Mouse (Mus musculus) embryonic facial prominence, embryonic 10.5 days (tissue): ENCODE results near the gene Zfp580. TPM values are rescaled to one million over a fixed set of nuclear protein-coding genes. Genes with fewer than 3 reads are reported as not detected.

Experiments used
- DNase-seq: peaks from one replicate; pipeline ENCODE4 v3.0.0-alpha.2; 2017; ENCODE audit warnings: low spot score
- H3K27ac ChIP-seq: fragments of 300-500 bp; sonication (generic); replicated peaks from 2 replicates; pipeline ENCODE4 v1.5.1; 2016; ENCODE audit warnings: mild to moderate bottlenecking
- H3K27me3 ChIP-seq: fragments of 300-500 bp; sonication (generic); replicated peaks from 2 replicates; pipeline ENCODE4 v1.6.1; 2016; ENCODE audit warnings: low read depth, mild to moderate bottlenecking; ENCODE audit not compliant: poor library complexity, severe bottlenecking
- H3K36me3 ChIP-seq: fragments of 300-500 bp; sonication (generic); replicated peaks from 2 replicates; pipeline ENCODE4 v1.6.1; 2016; ENCODE audit warnings: mild to moderate bottlenecking, moderate library complexity
- H3K4me1 ChIP-seq: fragments of 300-500 bp; sonication (generic); 2 replicates; pipeline ENCODE4 v1.6.1; 2016
- H3K4me3 ChIP-seq: fragments of 300-500 bp; sonication (generic); 2 replicates; pipeline ENCODE4 v1.5.1; 2016; ENCODE audit warnings: mild to moderate bottlenecking, moderate library complexity
- H3K9me3 ChIP-seq: fragments of 300-500 bp; sonication (generic); 2 replicates; pipeline ENCODE4 v1.6.1; 2016; ENCODE audit warnings: mild to moderate bottlenecking
- WGBS: fragments of 180-500 bp; shearing (Covaris S2); methylation state at CpG from one replicate; pipeline ENCODE4 v1.1.7; 2016; 5-methylcytosine and 5-hydroxymethylcytosine counted together
- polyA plus RNA-seq: library from polyadenylated mRNA; unstranded; fragments of >200 nt; fragmentation: Nextera tagmentation; extraction: Ambion mirVana; gene quantifications from 2 replicates; pipeline ENCODE4 v1.2.1, GENCODE M21; 2016

Gene Zfp580
- polyA plus RNA-seq, 1 experiment from 2014 or later = 33.9 TPM

GRCm38 (mm10) chr7:5098769-5099168, 47.4 kb downstream of the Zfp580 start:
- Histone ChIP-seq H3K27me3 (no peaks in the 10 kb centered on the region), H3K27ac (no peak overlapping the region), H3K4me3 (no peak overlapping the region), H3K36me3 (peaks cover 62% of the 10 kb centered on the region), H3K4me1 (no peaks in the 10 kb centered on the region), H3K9me3 (0 out of 2 replicates have a peak, but pooled peaks cover 2% of the 10 kb centered on the region)
- no peak for DNase-seq
- 93% methylated on average over 5 of the region's 5 CpGs for WGBS

DNA sequence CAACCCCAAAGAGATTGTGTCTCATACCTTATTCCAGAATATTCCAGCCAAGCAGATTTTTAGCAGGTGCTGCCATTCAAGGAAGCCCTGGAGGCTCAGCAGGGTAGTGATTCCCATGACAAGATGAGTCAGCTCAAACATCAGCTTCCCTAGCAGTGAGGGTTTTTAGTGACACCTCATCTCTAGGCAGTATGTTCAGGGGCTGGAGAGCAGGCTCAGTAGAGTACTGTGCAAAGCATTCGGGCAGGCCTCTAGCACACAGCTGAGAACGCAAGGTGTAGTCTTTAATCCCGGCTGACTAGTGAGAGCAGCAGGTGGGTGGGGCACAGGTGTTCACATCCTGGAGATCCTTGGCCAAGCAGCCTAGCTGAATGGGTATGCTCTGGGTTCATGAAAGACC, 48.5 kb downstream of the Zfp580 start:
- Histone ChIP-seq H3K9me3 (0 out of 2 replicates have a peak, but pooled peaks cover 2% of the 10 kb centered on the region), H3K4me3 (no peak overlapping the region), H3K27ac (no peak overlapping the region), H3K27me3 (no peaks in the 10 kb centered on the region), H3K4me1 (no peaks in the 10 kb centered on the region), H3K36me3 (peaks cover 51% of the 10 kb centered on the region)
- 91% methylated on average over 3 of the region's 3 CpGs for WGBS
- DNase-seq = no peak

DNA sequence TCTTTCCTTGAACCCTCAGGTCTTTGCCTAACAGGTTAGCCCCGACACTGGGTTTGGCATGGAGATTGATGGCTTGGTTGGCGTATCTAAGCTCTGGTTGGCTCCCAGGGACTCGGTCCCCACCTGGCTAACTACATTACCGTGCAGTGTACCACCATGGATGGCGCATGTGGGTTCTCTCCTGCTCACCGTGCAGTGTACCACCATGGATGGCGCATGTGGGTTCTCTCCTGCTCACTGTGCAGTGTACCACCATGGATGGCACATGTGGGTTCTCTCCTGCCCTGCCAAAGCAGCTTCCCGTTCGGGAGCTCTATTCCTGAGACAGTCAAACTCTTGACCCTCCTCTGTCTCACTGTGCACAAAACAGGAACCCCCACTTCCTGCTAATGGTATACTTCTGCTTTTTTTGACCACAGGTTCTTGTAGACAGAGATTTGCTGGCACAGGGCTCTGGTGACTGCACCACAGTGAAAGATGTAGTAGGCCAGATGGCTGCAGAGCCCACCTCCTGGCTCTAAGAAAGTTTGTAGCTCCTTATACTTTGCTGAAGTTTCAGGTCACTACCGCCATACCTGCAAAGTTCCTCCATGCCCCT, 49.8 kb downstream of the Zfp580 start:
- Histone ChIP-seq H3K4me3 (no peak overlapping the region), H3K9me3 (0 out of 2 replicates have a peak, but pooled peaks cover 2% of the 10 kb centered on the region), H3K36me3 (peaks cover 38% of the 10 kb centered on the region), H3K27me3 (no peaks in the 10 kb centered on the region), H3K4me1 (no peaks in the 10 kb centered on the region), H3K27ac (no peak overlapping the region)
- DNase-seq = no peak
- 90% methylated on average over 10 of the region's 10 CpGs for WGBS

GRCm38 (mm10) chr7:5102564-5102963, 51.2 kb downstream of the Zfp580 start:
- H3K9me3 ChIP-seq = no peaks in the 10 kb centered on the region
- no peak for DNase-seq
- no peak overlapping the region for H3K27ac ChIP-seq
- 86% methylated on average over 2 of the region's 2 CpGs for WGBS
- H3K36me3 ChIP-seq = peaks cover 24% of the 10 kb centered on the region
- H3K4me1 ChIP-seq = no peaks in the 10 kb centered on the region
- H3K27me3 ChIP-seq = no peaks in the 10 kb centered on the region
- no peak overlapping the region for H3K4me3 ChIP-seq

Other genes with a start within 250 kb of the Zfp580 start
- 422 and 438 TPM in 2 replicates for gene Ube2s, start 238.9 kb upstream of the Zfp580 start, polyA plus RNA-seq
- gene Shisa7, start 206.8 kb upstream of the Zfp580 start, polyA plus RNA-seq = 0.23 and 0.35 TPM in 2 replicates
- gene Isoc2b, start 181.3 kb upstream of the Zfp580 start, polyA plus RNA-seq = 2.6 and 4.1 TPM in 2 replicates
- gene Isoc2a, start 174.4 kb upstream of the Zfp580 start, polyA plus RNA-seq = 0.68 and 0.86 TPM in 2 replicates
- gene Gm36210, start 145.0 kb upstream of the Zfp580 start, polyA plus RNA-seq = 0.22 TPM in 1 of 2 replicates, not detected in the other
- gene Zfp628, start 136.3 kb upstream of the Zfp580 start, polyA plus RNA-seq = 4.5 and 4.6 TPM in 2 replicates
- gene Nat14, start 129.5 kb upstream of the Zfp580 start, polyA plus RNA-seq = 4.9 and 5.3 TPM in 2 replicates
- 1.4 and 1.7 TPM in 2 replicates for gene Ssc5d, start 125.8 kb upstream of the Zfp580 start, polyA plus RNA-seq
- 0.09 TPM in 1 of 2 replicates, not detected in the other for gene Sbk2, start 87.1 kb upstream of the Zfp580 start, polyA plus RNA-seq
- 0.05 TPM in 1 of 2 replicates, not detected in the other for gene Sbk3, start 80.4 kb upstream of the Zfp580 start, polyA plus RNA-seq
- gene Zfp579, start 55.4 kb upstream of the Zfp580 start, polyA plus RNA-seq = 24.8 and 29.3 TPM in 2 replicates
- gene Zfp524, start 37.1 kb upstream of the Zfp580 start, polyA plus RNA-seq = 7.8 and 8.0 TPM in 2 replicates
- gene Fiz1, start 36.8 kb upstream of the Zfp580 start, polyA plus RNA-seq = 55.6 and 56.5 TPM in 2 replicates
- gene Gm44973, start 36.0 kb upstream of the Zfp580 start, polyA plus RNA-seq = 0.38 and 1.3 TPM in 2 replicates
- 6.1 and 6.6 TPM in 2 replicates for gene Zfp865, start 31.2 kb upstream of the Zfp580 start, polyA plus RNA-seq
- 7.9 and 8.0 TPM in 2 replicates for gene Ccdc106, start 31.0 kb upstream of the Zfp580 start, polyA plus RNA-seq
- gene 4632433K11Rik, start 17.4 kb upstream of the Zfp580 start, polyA plus RNA-seq = not detected in 2 replicates
- gene Zfp784, start 13.1 kb upstream of the Zfp580 start, polyA plus RNA-seq = 2.7 and 2.8 TPM in 2 replicates
- 182 and 189 TPM in 2 replicates for gene U2af2, start 10.6 kb downstream of the Zfp580 start, polyA plus RNA-seq
- 56.7 and 58.8 TPM in 2 replicates for gene Epn1, start 28.7 kb downstream of the Zfp580 start, polyA plus RNA-seq
- not detected in 2 replicates for gene Rfpl4, start 65.4 kb downstream of the Zfp580 start, polyA plus RNA-seq
- 0.20 TPM in 2 replicates for gene Rasl2-9, start 74.4 kb downstream of the Zfp580 start, polyA plus RNA-seq
- gene Vmn1r55, start 98.1 kb downstream of the Zfp580 start, polyA plus RNA-seq = 0.01 TPM in 1 of 2 replicates, not detected in the other
- not detected in 2 replicates for gene Vmn1r56, start 145.2 kb downstream of the Zfp580 start, polyA plus RNA-seq
- not detected in 2 replicates for gene Vmn1r57, start 167.0 kb downstream of the Zfp580 start, polyA plus RNA-seq